16 mouse cellular contexts compared by ENCODE assay signal in genomic region chr4:101283938-101284337, GRCm38 (mm10). TPM values are rescaled to one million over a fixed set of nuclear protein-coding genes. Genes with fewer than 3 reads are reported as not detected.
A peak's percentile ranks its signal among the peaks of the same experiment; 100 is the strongest.
DNase-seq lines count a peak whose midpoint lies in the region; ATAC-seq and TF ChIP-seq lines count a peak whose summit lies in the region.
"Had no signal": no experiment of that assay in that cellular context is flagged by ENCODE, and none has a peak within 500 bp of the region (broad histone marks: within the 10 kb centered on the region; RNA-seq: fewer than 3 reads in every experiment).

No protein-coding gene starts in this region.

- no peak overlapping the region for H3K9ac ChIP-seq in heart, embryonic 11.5 days (ENCODE audit: low read depth, low read length)
- H3K9ac ChIP-seq: hindbrain, embryonic 13.5 days; intestine, embryonic 15.5 days had no signal

- peaks cover 4% of the 10 kb centered on the region; the same call in 1 of the 2 replicates for H3K4me1 ChIP-seq in heart, embryonic 11.5 days (ENCODE audit: control insufficient read depth, insufficient read depth, low read length)
- peaks cover 4% of the 10 kb centered on the region for H3K4me1 ChIP-seq in lung, adult 2 months (ENCODE audit: control insufficient read depth, insufficient read depth, low read length)
- H3K4me1 ChIP-seq in bone marrow macrophage, adult 2 months (ENCODE audit: control insufficient read depth, insufficient read depth, low read length) = peaks cover 17% of the 10 kb centered on the region
- peaks cover 12% of the 10 kb centered on the region for H3K4me1 ChIP-seq in limb, embryonic 10.5 days
- H3K4me1 ChIP-seq: hindbrain, embryonic 13.5 days; intestine, embryonic 15.5 days had no signal

- ATAC-seq in heart, embryonic 11.5 days (replicated peaks; ENCODE audit: insufficient number of reproducible peaks, low FRiP score, low TSS enrichment) = no peak
- ATAC-seq: activated CD4-positive, CD25-positive, alpha-beta regulatory T cell, adult 4 months; forebrain, embryonic 16.5 days; intestine, embryonic 15.5 days had no signal

- no peak for TF ChIP-seq POLR2A in lung, adult 2 months (IDR thresholded peaks at IDR 0.05; ENCODE audit: borderline replicate concordance, extremely low read depth, low read depth, low read length)
- no peak for TF ChIP-seq POLR2A in bone marrow macrophage, adult 2 months (IDR thresholded peaks at IDR 0.05; ENCODE audit: borderline replicate concordance, low read depth, low read length)

- H3K4me3 ChIP-seq in heart, embryonic 11.5 days (ENCODE audit: low read depth, low read length) = no peak overlapping the region
- no peak overlapping the region for H3K4me3 ChIP-seq in lung, adult 2 months (replicated peaks; ENCODE audit: extremely low read depth, low read depth, low read length)
- H3K4me3 ChIP-seq in bone marrow macrophage, adult 2 months (ENCODE audit: insufficient read depth, low read length) = no peak overlapping the region
- no peak overlapping the region for H3K4me3 ChIP-seq in limb, embryonic 10.5 days
- H3K4me3 ChIP-seq: hindbrain, embryonic 13.5 days; intestine, embryonic 15.5 days had no signal

- no peaks in the 10 kb centered on the region for H3K27me3 ChIP-seq in heart, embryonic 11.5 days (ENCODE audit: control insufficient read depth, insufficient read depth, low read length)
- H3K27me3 ChIP-seq in limb, embryonic 10.5 days (ENCODE audit: low read depth, poor library complexity, severe bottlenecking) = 0 out of 2 replicates have a peak, but pooled peaks cover 2% of the 10 kb centered on the region
- H3K27me3 ChIP-seq: intestine, embryonic 15.5 days had no signal

- no peaks in the 10 kb centered on the region for H3K9me3 ChIP-seq in heart, embryonic 11.5 days (replicated peaks; ENCODE audit: control insufficient read depth, low read length)
- no peaks in the 10 kb centered on the region for H3K9me3 ChIP-seq in limb, embryonic 10.5 days (replicated peaks)
- H3K9me3 ChIP-seq: hindbrain, embryonic 13.5 days; intestine, embryonic 15.5 days had no signal

- H3K36me3 ChIP-seq in heart, embryonic 11.5 days (ENCODE audit: control insufficient read depth, insufficient read depth, low read length) = no peaks in the 10 kb centered on the region
- H3K36me3 ChIP-seq in limb, embryonic 10.5 days = no peaks in the 10 kb centered on the region
- H3K36me3 ChIP-seq: hindbrain, embryonic 13.5 days; intestine, embryonic 15.5 days had no signal

- H3K27ac ChIP-seq in heart, embryonic 11.5 days (ENCODE audit: low read depth, low read length) = no peak overlapping the region
- H3K27ac ChIP-seq in bone marrow macrophage, adult 2 months (ENCODE audit: insufficient read depth, low read depth, low read length) = peak overlapping the region; percentile 22
- H3K27ac ChIP-seq in limb, embryonic 10.5 days = no peak overlapping the region
- H3K27ac ChIP-seq: hindbrain, embryonic 13.5 days; intestine, embryonic 15.5 days had no signal

- DNase-seq in heart, adult 11 months = peak; percentile 93
- peak; percentile 47 for DNase-seq in lung, postnatal 36 days
- no peak for DNase-seq in lung, adult 2 months
- peak; percentile 60 for DNase-seq in naive thymus-derived CD4-positive, alpha-beta T cell, adult 2 months (ENCODE audit: low read depth)
- DNase-seq in limb, embryonic 10.5 days (ENCODE audit: low spot score) = no peak
- DNase-seq in left cerebral cortex, adult 9 months (ENCODE audit: low spot score in 2 of 2) = no peak
- DNase-seq: cerebellum, adult 11 months; cerebellum, postnatal 36 days; midbrain, embryonic 14.5 days; thymus, adult 18-20 months had no signal

- H3K4me2 ChIP-seq in heart, embryonic 11.5 days = no peak overlapping the region
- H3K4me2 ChIP-seq: hindbrain, embryonic 13.5 days; intestine, embryonic 15.5 days had no signal

- 52% methylated on average over 4 of the region's 4 CpGs for WGBS in heart, embryonic 11.5 days (ENCODE audit: insufficient replicate concordance)
- 51% methylated on average over 4 of the region's 4 CpGs for WGBS in lung, adult 2 months
- 86% methylated on average over 4 of the region's 4 CpGs for WGBS in limb, embryonic 10.5 days

- TF ChIP-seq CTCF in lung, adult 2 months (IDR thresholded peaks at IDR 0.05; ENCODE audit: insufficient read depth, low read length) = no peak
- no peak for TF ChIP-seq CTCF in bone marrow macrophage, adult 2 months (IDR thresholded peaks at IDR 0.05; ENCODE audit: low read depth, low read length)

RNA-seq across cellular contexts. Expression of gene Jak1, which starts 18.9 kb away (rescaled TPM):
- 65.1 and 69.8 TPM in 2 replicates for polyA plus RNA-seq in heart, embryonic 11.5 days (2014; fragmentation: Nextera tagmentation; extraction: Ambion mirVana)
- 45.2 and 55.1 TPM in 2 replicates for polyA plus RNA-seq in lung, adult 2 months (2012; rRNA removed)
- 108 and 127 TPM in 2 replicates for polyA plus RNA-seq in bone marrow macrophage, adult 2 months (2012; ENCODE audit: insufficient read depth, insufficient read length, missing spikeins)
- polyA plus RNA-seq in limb, embryonic 10.5 days (2016; fragmentation: Nextera tagmentation; extraction: Ambion mirVana) = 47.7 and 53.9 TPM in 2 replicates

Comparison
In these comparisons a context has a peak if more than half of its experiments do, and no peak if none do; other contexts are left out.
1. DNase-seq: peak in heart, adult 11 months (single experiment), lung, postnatal 36 days (single experiment) and naive thymus-derived CD4-positive, alpha-beta T cell, adult 2 months (single experiment); none in lung, adult 2 months (single experiment), limb, embryonic 10.5 days (single experiment) and left cerebral cortex, adult 9 months (0 of 2).